Mouse (Mus musculus) NIH3T3 (cell line): ENCODE data around the gene Cbln3.

Source experiments
- DNase-seq: peaks from one replicate; pipeline ENCODE4 v3.0.0-alpha.2; 2012; ENCODE audit warnings: low read depth

The Cbln3 gene

DNA sequence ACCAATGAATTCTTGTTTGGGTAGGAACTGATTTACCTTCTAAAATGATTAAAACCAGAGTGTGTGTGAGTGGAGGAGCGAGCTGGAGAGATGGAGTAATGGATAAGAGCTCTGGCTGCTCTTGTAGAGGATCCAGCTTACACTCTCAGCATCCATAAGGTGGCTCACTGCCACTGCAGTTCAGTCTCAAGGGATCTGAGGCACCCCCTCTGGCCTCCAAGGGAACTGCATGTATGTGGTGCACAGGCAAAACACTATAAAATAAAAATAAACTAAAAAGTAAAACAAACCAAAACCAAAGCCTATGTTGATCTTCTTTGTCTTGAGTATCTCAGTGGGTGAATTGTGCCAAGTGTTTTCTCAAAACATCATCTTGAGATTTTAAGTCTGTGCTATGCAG lies 4.6 kb downstream of the Cbln3 start:
- peak; percentile 84 for DNase-seq

DNA sequence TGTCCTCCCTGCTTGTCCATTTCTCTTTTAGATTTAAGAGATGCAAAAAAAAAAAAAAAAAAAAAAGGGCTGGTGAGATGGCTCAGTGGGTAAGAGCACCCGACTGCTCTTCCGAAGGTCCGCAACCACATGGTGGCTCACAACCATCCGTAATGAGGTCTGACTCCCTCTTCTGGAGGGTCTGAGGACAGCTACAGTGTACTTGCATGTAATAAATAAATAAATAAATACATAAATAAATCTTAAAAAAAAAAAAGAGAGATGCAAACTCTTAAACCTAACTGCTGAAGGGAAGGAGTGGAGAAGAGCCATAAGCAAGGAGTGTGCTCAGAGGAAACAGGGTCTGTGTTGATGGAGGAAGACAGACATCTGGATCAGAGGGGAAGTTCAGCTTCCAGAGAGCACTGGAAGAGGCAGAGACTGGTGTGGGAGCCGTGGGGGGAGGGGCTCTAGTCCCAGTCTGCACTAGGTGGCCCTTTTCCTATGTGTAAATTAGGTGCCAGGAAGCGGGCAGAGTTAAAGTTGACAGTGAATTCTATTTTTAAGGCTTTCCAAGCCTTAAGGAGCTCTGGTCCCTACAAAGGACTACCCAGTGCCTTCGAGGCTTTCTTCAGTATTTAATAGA lies 5.8 kb downstream of the Cbln3 start:
- no peak for DNase-seq

DNA sequence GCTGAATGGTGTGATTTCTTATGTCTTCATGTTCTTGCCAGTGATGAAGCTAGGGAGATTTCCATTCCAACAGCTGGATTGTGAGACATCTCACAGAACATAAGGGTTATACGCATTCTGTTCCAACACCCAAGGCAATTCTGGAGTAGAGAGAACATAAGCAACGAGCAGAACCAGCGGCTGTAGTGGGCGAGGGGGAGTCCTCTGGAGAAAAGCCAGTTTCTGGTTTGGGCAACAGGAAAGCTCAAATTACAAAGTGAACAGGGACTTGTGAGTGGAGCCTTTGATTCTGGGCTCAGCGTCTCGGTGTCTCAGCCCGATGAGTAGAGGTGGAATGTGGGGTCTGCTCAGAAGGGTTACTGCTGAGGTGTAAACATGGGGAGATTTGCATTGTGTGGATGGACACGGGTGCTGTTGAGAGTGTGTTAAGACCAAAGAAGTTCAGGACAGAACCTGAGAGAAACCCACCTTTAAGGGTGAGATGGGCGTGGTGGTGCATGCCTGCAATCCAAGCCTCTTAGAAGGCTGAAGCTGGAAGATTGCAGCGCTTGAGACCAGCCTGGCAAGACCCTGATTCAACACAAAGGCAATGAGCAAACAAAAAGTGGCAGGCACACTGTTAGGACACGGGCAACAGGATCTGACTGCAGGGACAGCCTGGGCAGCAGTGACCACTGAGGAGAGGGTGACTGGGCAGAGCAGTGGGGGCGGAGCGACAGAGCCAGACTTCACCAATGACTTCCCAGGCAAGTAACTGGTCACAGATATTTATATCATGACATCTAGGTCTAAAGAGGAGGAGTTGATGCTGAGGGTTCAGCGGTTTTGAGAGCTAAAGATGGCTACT lies 6.5 kb downstream of the Cbln3 start:
- DNase-seq: no peak

DNA sequence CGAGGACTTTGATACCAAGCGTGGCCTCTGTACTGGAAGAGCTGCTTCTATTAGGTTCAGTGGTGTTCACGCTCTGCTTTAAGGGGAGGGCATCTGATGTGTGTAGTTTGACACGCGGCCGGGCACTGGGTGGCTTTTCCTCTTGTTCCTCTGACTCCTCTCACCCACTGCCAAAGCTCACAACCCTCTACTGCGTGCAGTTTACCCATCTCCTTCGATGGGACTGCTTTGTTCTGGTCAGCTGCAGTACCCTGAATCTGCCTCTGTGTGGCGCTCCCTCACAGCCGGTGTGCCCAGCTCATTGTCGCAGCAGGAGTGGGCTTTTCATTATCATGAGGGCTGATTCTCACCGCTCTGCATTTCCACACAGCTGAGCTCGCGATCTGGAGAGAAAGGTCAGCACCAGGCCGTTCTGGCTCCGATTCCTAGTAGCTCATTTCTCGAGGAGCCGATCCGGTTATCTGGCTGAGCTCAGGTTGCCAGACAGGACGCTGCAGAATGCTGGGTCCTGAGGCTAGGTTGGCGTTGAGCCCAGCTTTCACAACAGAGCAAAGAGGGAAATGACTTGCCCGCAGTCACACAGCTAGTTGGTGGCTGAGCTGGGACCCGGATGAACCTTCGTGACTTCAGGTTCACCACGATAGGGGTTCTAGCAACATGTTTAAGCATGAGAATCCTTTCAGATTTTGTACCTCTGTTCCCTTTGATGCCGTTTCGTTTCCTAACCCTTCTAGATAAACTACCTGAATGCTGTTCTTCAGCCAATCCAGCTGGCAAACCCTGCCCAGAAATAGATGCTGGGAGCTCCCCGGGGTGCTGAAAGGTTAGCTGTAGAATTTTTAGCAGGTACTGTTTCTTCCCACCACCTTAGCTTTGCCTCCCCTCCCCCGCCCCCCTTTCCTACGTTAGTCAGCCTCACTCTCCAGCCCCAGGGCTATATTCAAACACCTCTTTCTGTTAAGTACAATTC lies 10.2 kb downstream of the Cbln3 start:
- peak; percentile 59 for DNase-seq

DNA sequence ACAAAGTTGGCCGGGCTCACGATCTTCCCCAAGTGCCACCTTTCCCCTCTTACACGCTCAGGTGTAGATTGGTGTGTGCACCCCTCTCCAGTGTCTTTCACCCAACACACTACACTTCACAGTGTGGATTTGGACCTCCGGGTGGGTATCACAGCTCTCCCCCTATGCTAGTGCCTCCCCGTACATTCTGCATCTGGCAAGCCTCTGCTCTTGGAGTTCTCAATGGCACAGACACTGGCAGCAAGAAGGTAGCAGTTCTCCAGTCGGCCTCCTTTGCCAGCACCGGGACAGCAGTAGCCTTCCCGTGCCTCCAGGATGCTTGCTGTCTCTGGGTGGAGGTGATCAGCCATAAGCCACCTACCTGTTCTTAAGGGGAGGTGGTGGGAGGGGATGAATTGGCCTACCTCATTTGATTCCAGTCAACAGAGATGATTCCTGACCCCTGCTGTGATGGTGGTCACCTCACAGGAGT lies 10.9 kb downstream of the Cbln3 start:
- DNase-seq: no peak

DNA sequence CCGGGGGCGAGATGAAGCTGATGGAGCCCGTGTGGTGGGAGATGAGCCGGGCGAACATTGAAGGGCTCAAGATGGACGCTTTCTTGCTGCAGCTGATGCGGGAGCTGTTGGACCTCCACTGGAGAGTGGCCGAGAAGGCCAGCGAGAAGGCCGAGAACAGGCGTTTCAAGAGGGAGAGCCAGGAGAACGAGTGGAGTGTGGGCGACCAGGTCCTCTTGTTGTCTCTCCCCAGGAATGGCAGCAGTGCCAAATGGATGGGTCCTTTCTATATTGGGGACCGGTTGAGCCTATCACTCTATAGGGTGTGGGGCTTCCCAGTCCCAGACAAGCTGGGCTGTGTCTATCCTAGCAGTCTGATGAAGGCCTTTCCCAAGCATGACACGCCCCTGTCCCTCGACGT lies 11.6 kb downstream of the Cbln3 start:
- no peak for DNase-seq

DNA sequence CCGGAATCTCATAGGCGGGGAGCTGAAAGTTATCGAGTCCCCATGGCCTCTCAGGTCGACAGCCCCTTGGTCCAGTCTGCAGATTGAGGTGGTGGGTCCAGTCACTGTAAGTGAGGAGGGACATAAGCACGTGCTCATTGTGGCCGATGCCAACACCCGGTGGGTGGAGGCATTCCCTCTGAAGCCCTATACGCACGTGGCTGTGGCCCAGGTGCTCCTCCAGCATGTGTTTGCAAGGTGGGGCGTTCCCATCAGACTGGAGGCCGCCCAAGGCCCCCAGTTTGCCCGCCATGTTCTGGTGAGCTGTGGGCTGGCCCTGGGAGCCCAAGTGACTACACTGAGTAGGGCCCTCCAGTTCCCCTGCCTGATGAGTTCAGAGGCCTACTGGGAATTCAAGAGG lies 12.2 kb downstream of the Cbln3 start:
- no peak for DNase-seq

DNA sequence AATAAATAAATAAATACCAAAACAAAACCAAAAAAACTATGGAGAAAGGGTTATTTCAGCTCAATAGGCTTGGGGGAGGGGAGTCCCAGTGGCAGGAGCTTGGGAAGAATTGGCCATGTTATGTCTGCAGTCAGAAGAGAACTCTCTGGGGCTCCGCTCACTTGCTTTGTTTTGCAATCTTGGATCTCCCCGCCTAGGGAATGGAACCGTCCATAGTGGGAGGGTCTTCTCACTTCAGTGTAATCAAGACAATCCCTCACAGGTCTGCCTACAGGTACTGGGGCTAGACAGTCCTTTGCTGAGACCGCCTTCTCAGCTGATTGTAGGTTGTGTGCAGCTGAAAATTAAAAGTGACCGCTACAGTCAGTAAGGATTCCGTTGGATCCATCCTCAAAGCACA lies 14.7 kb downstream of the Cbln3 start:
- DNase-seq: no peak

DNA sequence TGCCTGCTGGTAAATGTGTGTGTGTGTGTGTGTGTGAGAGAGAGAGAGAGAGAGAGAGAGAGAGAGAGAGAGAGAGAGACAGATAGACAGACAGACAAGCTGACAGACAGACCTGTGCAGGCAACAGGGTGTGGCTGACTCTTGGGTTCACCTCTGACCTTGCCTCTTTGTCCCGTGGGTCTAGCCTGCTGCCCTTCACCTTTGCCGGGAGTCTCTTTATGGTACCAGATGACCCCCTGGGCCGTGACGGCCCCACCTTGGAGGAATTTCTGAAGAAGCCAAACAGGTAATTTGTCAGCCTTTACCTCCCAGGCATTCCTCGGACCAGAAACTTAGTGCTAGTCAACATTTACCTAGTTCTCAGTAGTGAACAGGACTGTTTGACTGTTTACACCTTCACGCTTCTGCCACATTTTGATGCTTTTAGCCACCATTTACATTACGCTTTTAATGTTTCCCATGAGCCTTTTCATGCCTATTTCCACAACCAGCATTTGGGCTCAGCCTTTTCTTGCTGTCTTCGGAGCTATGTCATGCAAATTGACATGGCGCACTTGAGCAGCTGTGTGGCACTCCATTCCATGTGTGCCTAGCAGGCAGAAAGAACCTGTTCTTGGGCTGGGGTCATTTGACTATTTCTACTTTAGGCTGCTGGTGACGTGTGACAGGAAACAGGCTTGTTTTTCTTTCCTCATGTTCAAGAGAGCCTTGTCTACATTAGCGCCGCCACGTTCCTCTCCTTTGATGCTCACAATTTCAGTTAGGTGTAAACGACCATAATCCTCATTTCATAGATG lies 15.8 kb downstream of the Cbln3 start:
- no peak for DNase-seq

DNA sequence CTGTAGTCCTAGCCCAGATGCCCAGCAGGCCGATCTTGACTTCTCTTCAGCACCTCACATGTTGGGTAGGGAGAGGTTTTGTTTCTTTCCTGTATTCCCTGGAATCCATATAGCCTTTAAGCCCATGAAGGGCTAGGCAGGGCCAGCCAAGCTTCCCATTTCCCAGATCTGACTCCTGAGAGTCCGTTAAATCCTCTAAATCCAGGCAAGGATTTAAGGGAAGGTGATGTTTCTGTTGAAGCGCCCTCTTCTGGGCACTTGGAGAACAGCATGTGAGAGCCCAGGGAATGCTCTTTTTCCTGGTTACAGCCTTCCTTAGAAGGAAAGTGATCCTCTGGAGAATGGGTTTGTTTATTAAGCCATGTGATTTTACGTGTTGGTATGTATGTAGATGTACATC lies 17.2 kb downstream of the Cbln3 start:
- DNase-seq: peak; percentile 83

DNA sequence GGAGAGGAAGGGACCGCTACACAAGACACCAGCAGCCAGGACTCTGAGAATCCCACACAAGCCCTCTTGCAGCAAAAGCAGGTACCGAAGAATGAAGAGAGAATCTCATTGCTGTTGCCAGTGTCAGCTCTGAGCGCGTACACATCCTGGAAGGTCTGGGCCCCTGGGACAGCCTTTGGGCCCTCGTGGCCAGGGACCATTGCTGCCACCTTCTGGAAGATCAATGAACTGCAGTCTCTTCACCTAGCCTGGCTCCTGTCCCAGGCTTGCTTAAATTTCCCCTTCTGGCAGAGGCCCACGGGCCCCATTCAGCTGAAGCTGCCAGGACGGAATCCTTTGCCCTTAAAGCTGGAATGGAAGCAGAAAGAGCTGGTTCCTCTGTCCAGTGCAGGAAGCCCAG lies 20.4 kb downstream of the Cbln3 start:
- DNase-seq: peak; percentile 88

DNA sequence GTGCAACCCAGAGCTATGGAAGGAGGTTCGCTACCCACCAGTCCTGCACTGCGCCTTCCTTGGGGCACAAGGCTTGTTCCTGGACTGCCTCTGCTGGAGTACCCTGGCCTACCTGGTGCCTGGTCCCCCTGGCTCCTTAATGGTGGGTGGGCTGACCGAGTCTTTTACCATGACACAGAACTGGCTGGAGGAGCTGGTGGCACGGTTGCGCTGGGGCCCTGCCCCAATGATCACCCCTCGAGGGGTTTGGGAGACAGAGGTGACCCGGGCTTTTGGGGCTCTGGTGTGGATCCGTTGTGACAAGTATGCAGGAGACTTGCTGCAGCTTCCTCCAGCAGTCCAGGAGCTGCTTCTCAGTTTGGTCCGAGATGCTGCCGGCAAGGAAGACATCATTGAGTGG lies 21.2 kb downstream of the Cbln3 start:
- no peak for DNase-seq

DNA sequence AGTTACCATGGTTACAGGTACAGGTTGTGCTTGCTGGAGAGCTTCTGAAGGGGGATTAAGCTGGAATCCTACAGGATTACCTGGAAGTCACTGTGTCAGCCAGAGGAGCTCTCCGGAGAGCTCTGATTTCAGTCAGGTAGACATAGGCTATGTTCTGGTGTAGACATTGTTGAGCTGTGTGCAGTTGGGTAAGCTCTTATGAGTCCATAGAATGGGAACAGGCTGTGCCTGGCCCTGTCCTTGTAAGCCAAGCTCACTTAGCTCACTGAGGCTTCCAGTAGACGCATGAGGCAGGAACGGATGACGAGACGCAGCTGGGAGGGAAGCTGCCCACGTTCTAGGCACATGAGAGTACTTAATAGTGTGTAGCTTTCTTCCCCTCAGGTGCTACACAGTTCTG lies 22.0 kb downstream of the Cbln3 start:
- no peak for DNase-seq

DNA sequence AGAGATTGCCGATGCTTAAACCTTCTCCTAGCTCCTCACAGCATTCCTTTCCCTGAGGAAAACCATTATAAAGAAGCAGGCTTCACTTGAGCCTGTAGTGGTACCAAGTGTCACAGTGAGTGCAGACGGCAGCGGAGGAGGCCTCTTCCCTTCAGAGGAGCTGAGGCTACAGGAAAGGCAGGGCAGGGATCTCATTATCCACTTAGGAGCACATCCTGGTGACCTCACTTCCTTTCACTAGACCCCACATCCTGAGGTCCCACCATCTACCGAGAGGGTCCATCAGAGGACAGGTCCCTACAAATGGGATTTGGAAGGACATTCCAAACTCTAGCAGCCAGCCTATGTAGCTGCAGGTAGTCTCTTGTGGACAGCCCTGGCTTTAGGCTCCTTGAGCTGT lies 26.6 kb downstream of the Cbln3 start:
- no peak for DNase-seq

DNA sequence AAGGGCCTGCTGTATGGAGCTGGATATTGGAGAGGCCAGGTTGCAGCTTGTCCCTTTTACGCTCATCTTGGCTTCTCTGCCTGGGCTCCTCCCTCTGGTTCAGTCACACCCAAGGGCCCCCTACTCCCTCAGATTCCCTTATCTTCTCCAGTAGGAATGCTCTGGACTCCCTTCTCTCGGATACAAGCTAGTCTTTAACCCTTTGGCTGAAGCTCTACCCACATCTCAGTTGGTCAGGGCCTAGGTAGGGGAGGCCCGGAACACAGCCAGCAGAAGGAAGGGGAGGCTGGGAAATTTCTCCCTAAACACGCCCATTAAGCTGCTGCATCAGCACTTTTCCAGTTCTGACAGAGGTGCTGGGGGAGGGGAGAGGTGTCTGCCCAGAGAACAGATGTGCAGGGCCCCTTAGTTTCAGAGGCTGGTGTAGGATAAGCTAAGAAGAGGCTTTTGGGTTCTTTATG lies 29.1 kb downstream of the Cbln3 start:
- peak; percentile 82 for DNase-seq

DNA sequence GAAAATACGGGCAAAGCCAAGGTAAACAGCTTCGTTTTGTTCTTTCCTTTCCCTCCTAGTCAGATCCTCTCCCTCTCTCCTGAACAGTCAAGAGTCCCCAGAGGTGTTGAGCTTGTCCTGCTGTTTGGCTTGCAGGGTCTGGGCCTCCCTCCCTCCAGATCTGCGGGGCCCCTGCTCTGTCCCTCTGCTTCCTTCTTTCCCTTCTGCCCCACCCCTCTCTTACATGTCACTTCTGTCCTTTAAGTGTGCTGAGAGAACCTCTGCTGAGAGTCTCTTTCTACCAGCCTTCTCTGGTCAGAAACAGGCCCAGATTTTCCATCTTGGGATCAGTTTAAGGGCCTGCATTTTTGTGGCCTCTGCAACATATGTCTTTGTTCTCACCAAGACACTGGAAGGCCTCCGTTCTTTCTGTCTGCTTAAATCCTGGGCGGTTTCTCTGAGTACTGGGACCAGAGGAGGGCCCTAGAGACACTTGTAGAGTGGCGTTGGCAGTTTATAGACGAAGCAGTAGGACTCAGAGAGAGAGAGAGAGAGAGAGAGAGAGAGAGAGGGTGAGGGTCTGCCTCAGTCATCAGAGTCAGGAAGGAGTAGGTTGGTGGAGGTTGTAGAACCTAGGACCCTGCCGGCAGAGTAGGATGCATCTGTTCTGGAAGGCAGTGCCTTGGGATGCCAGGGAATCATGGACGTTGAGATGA lies 29.6 kb downstream of the Cbln3 start:
- DNase-seq: no peak

DNA sequence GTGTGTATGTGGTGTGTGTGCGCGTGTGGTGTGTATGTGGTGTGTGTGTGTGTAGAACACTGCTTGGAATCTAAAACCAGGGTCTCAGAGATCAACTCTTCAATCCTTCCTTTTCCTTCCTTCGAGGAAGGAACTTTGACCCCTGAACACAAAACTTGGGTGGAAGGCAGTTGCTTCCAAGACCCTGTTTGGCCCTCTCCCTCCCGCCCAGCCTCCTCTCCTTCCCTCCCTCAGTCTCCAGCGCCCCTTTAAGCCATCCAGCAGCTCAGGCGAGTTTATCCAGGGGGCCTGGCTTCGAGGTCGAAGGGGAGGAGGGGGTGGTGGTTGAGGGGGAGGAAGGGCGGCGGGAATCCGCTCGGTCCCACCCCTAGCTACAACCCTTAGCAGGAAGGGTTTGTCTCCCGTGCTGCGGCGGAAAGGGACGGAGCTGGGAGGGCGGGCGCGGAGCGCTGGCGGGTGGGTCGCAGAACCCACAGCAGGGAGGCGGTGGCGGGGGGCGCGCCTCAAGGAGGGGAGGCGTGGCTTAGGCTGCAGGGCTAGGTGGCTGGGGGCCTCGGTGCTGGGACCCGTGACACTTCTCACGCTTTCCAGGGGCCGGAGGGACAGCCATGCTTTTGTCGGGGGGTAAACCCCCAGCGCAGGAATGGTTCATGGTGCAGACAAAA lies 30.4 kb downstream of the Cbln3 start, which contains the start of gene Nynrin:
Gene Nynrin (plus strand): TSS at position 390 of the 665 bp plus-strand sequence.
- DNase-seq: peak; percentile 70

DNA sequence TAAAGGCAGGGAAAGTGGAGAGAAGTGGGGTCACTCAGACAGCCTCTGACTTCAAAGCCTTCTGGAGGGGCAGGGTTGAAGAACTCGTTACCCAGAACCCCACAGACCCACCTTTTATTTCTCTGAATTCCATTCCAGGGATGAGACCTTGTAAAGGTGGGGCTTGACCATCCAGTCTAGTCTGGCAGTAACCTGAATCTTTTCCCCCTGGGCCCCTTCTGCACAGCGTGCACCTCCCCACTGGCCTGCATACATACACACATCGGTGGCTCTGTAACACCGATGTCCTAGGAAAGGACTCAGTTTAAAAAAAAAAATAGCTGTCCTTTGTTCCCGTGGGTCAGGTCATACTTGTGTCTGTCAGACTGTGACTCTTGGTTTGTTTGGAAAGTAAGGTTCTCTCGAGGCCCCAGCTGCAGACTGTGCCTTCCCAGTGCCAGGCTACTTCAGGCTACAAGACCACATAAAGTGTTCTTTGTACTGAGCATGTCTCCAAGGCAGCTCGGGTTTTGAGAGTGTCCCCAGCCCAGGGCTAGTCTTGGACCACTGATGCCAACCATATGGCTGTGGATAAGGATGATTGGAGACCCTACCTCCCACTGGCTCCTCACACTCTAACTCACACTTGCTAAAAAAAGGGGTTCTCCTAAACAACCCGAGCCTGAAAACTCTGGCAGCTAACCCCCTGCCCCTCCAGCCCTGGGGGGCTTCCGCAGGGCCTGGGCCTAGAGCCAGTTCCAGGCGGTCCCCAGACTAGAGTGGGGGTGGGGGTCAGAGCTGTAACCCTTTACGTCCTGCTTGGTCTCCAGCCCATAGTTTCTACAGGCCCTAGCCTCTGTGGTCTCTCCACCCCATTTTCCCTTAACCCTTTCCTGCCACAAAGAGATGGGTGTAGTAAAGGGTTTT lies 31.3 kb downstream of the Cbln3 start:
- no peak for DNase-seq

DNA sequence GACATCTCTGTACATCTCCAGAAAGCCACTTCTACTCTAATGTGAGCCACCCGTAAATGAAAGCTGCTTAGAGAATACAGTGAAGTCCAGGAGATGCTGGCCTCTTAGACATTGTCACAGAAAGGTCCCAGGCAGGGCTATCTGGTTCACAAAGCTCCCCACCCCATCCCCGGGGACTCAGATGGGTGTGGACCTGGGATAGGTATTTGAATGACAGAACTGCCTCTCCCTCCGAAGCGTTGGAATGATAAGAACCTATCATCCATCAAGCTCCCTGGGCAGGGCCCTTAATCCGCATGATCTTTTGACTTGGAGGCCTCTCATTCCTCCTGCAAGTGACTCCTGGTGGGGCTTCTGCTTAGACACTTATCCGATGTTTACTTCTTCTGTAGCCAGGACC lies 33.3 kb downstream of the Cbln3 start:
- DNase-seq: no peak
